Mouse (Mus musculus) thymus, postnatal 25 days (tissue): ENCODE measurements around the gene Olfr322.
"Not testable (repeated sequence)": the region's sequence is repeated elsewhere in the genome, so short reads cannot be mapped to it uniquely, and the experiment has no call there.

Source experiments
- DNase-seq: peaks from one replicate; pipeline ENCODE4 v3.0.0; 2022

Gene Olfr322

GRCm38 (mm10) chr11:58658596-58658995 is at the start of gene Olfr322:
Olfr322 (plus strand) TSS chr11:58658782.
- no peak for DNase-seq

GRCm38 (mm10) chr11:58613359-58613758 is 45.2 kb upstream of the Olfr322 start:
- DNase-seq, result no peak

- no peak for DNase-seq
Measured at GRCm38 (mm10) chr11:58614526-58614925, 44.1 kb upstream of the Olfr322 start.

GRCm38 (mm10) chr11:58615975-58616374 is 42.6 kb upstream of the Olfr322 start, which contains the start of gene 2210407C18Rik:
2210407C18Rik (minus strand) TSS chr11:58616075.
- DNase-seq, result no peak

DNA sequence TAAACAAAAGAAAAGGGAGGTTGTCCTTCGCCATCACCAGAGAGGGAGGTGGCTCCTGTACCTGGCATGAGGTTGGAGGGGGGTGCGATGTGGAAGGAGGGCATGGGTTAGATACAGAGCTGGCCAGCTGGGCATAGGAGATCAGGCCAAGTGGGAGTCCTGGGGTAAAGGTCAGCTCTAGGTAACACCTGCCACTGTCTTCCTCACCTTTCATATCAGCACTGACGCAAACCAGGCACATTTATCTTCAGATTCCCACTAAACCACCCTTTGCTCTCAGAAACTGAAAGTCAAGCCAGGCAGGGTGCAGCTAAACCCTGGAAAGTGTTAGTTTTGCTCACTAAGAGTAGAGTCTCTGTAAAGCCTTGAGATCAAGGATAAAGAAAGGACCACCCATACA is 40.2 kb upstream of the Olfr322 start:
- DNase-seq, result no peak

- DNase-seq, result no peak
Measured at GRCm38 (mm10) chr11:58618793-58619192, 39.8 kb upstream of the Olfr322 start.

- no peak for DNase-seq
Measured at GRCm38 (mm10) chr11:58626146-58626545, 32.4 kb upstream of the Olfr322 start.

DNA sequence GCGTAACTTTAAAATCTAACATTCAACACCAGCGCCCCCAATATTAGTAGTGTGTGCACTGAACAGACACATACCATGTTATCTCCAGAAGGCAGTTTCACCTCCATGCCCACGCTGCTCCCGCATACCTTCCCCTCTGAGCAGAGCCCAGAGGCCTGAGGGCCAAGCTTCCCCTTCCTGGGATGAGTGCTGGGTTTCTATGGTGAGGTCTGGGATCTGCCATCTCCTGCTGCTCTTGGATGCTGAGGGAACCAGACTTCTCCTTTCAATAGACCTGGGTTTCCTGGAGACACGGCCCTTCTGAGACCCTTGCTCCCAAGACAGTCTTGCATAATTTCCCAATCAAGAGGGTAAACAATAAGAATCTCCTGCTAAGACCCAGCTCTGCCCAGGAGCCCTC is 28.2 kb upstream of the Olfr322 start, which contains the start of gene Olfr323:
Gene Olfr323, minus strand, starts transcription at position 101 of the 400 bp plus-strand sequence.
- no peak for DNase-seq

- DNase-seq, result no peak
Measured at GRCm38 (mm10) chr11:58634878-58635277, 23.7 kb upstream of the Olfr322 start.

DNA sequence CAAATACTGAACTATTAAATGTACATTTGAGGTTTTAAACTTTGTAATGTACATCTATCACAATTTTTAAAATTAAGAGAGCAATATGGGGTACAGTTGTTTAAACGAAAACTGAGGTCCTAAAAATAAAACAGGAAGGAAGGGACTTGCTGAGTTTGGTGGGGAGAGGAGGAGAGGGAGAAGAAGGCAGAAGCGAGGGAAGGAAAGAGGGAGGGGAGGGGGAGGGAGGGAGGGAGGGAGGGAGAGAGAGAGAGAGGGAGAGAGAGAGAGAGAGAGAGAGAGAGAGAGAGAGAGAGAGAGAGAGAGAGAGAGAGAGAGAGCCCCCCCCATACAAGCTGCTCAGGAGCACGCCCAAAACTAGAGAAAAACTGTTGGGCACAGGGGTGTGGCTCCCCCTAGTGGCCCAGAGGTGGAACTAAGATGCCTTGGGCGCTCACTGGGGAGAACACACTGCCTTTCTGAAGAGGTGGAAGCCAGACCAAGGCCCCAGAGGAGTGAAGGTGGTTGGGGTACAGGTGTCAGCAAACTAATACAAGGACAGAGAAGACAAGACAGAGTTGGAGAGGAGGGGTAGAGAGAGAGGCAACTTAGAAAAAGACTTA is 22.1 kb upstream of the Olfr322 start:
- DNase-seq, result peak; percentile 57

GRCm38 (mm10) chr11:58638176-58638701 is 20.3 kb upstream of the Olfr322 start:
- DNase-seq, result no peak

DNA sequence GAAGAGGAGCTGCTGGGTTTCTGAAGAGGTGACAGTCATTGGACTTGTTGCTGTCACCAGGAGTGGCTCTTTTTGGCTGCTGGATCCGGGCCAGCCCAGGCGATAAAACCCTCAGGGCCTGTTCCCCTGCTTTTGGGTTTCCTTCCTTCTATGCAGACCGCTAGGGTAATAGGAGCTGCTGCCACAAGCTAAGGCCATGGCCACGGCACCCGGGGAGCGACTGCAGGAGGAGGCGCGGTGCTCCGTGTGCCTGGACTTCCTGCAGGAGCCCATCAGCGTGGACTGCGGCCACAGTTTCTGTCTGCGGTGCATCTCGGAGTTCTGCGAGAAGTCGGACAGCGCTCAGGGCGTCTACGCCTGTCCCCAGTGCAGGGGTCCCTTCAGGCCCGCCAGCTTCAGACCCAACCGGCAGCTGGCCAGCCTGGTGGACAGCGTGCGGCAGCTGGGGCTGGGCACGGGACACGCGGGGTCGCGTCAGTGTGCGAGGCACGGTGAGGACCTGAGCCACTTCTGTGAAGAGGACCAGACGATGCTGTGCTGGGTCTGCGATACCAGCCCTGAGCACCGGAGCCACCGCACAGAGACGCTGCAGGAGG is 18.2 kb upstream of the Olfr322 start, which contains the start of gene Trim58:
Gene Trim58, plus strand, starts transcription at position 194 of the 596 bp plus-strand sequence.
- no peak for DNase-seq

- DNase-seq, result no peak
Measured at GRCm38 (mm10) chr11:58641057-58641456, 17.5 kb upstream of the Olfr322 start.

DNA sequence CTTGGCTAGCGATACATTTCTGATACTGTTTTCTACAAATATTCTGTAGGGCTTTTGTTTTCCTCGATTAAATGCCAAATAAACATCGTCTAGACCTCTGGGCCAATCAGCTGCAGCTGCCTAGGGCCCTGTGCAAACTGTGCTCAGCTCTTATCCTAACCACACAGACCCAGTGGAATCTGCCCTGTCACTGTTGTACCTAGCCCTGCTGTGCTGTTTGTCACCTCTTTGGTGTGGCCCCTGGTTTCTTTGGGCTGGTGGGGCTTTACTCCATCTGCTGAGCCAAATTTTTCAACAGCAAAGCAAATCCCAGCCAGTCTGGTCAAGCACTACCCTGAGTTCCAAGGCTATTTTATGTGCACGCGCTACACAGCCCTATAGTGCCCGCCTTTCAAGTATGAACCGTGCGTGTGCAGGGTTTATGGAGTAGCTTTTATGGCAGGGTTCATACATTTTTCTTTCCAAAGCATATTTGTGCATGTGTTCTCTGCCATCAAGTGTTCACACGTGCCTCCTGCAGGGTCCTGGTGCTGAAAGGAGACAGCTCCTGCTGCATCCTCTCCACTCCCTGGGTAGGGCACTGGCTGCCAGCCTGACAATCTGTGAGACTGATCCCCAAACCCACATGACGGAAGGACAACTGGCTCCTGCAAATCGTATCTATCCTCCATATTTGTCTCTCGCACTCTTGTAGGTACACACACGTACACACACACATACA is 16.8 kb upstream of the Olfr322 start:
- no peak for DNase-seq

DNA sequence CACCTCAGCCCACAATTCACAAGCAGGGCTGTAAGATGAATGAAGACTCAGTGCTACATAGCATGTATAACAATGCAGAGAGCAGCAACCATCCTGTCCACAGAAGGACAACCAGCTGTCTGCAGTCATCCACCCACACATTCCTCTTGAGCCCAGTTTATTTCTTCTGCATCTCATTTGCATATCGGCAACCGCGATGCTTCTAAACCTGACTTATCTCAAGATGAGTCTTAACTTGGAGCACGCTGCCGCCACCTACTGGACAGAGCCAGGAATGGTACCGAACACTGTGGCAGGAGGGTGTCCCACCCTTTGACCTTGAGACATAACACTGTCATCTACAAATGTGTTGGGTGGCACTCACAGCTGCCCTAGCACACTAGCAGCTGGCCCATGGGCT is 15.2 kb upstream of the Olfr322 start:
- peak; percentile 62 for DNase-seq

DNA sequence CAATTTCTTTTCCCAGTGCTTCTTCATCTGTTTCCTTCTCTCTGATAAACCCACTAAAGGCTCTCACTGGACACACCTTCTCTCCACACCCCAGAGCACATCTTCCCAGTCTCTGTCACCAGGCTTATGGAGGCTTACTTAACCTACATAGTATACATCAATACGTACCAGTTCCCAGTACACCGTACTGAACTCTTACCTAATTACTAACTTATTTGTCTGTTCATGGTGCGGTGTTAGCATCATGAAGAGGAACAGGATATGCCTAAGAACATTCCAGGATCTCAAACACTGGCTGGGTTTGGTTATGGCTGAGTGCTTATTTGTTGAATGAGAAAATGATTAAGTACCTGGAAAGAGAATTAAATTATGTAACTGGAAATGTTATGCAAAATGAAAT is 3.4 kb upstream of the Olfr322 start:
- DNase-seq, result no peak

DNA sequence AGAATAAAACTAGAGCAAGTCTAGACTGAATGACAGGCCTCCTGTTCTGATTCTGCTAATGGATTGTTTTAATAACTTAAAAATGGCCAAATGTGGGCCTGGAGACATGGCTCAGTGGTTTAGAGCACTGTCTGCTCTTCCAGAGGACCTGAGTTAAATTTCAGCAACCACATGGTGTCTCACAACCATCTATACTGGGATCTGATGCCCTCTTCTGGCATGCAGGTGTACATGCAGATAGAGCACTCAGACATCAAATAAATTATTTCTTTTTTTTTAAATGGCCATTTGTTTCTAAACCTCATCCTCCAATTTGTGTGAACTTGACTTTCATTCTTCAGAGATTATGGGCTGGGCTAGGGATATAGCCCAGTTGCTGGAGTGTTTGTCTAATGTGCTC is 10.7 kb downstream of the Olfr322 start:
- DNase-seq, result no peak

GRCm38 (mm10) chr11:58671825-58672224 is 13.2 kb downstream of the Olfr322 start:
- no peak for DNase-seq

DNA sequence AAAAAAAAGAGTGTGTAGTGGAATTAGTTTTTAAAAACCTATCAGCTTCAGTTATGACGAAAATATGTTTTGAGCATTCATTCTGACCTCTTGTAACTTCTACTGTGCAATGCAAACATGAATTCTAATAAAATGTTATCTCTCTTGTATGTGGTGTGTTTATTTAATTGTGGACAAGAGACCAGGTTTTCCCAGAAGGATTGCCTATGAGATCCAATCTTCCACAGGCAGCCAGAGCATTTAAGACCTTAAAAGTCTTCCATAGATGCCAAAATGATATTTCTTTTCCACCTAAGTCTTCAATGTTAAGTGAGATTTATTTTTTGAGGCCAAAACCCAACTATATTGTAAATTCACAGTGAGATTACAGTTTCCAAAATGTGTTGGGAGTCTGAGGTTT is 22.2 kb downstream of the Olfr322 start, which contains the start of gene Olfr320:
Gene Olfr320, plus strand, starts transcription at position 301 of the 400 bp plus-strand sequence.
- DNase-seq, result no peak

DNA sequence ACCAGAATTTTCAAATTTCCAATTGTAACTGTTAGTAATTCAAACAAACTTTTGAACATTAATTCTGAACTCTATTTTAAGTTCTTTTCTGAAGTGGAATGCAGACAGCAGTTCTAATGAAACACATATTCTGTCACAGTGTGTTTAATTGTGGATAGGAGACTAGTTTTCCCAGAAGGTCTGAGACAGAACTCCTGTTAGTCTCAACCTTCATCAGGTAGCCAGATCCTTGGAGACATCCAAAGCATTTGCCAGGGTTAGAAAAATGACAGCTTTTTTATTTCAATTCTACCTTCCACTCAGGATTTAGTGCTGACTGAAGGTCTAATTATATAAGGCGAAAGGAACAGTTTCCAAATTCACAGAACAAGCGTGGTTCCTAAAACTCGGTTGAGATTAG is 40.3 kb downstream of the Olfr322 start, which contains the start of gene Olfr319:
Gene Olfr319, plus strand, starts transcription at position 301 of the 400 bp plus-strand sequence.
- DNase-seq, result no peak

GRCm38 (mm10) chr11:58709086-58709485 is 50.5 kb downstream of the Olfr322 start:
- DNase-seq, result no peak

DNA sequence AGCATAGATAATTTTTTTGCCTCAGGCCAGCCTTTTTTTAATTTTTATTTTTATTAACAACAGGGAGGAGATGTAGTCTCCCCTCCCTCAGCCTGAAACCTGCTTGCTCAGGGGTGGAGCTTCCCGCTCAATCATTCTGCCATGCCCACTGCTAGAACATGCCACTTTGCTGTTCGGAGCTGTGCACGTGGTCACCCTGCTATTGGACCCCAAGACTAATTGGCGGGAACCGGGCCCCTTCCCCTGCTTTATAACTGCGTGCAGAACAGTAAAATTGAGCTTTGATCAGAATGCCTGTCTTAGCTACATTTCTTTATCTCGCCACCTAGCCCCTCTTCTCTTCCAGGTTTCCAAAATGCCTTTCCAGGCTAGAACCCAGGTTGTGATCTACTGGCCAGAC is 59.1 kb downstream of the Olfr322 start:
- DNase-seq, result not testable (repeated sequence)
